Mouse (Mus musculus): ENCODE measurements around the gene Dlgap1. TPM values are rescaled to one million over a fixed set of nuclear protein-coding genes. Genes with fewer than 3 reads are reported as not detected.

Dlgap1 gene
- total RNA-seq (2021) = 21.1 and 26.8 TPM in 2 replicates
- long read RNA-seq, experiment 1, partial matches to known transcripts = 7 of 21 reads
- long read RNA-seq, experiment 1, other reads (novel, unspliced or antisense) = 11 of 21 reads
- long read RNA-seq, experiment 2, full-length matches to known transcripts = 6 of 15 reads
- long read RNA-seq, experiment 2, partial matches to known transcripts = 3 of 15 reads
- long read RNA-seq, experiment 2, other reads (novel, unspliced or antisense) = 6 of 15 reads

GRCm38 (mm10) chr17:69969021-69969815 lies at the start of gene Dlgap1:
Dlgap1 (plus strand) TSS chr17:69969073.
- DNase-seq = peak; percentile 93

GRCm38 (mm10) chr17:69954936-69955335 lies 13.9 kb upstream of the Dlgap1 start:
- no peak for DNase-seq

- peak; percentile 66 for DNase-seq
These were observed 1.2 kb downstream of the Dlgap1 start for GRCm38 (mm10) chr17:69969816-69970750.

- peak; percentile 69 for DNase-seq
These were observed 4.2 kb downstream of the Dlgap1 start for GRCm38 (mm10) chr17:69973081-69973480.

- peak; percentile 51 for DNase-seq
These were observed 5.1 kb downstream of the Dlgap1 start for GRCm38 (mm10) chr17:69973991-69974390.

GRCm38 (mm10) chr17:69982236-69982923 lies 13.5 kb downstream of the Dlgap1 start:
- DNase-seq = peak; percentile 24

- DNase-seq = no peak
These were observed 27.5 kb downstream of the Dlgap1 start for GRCm38 (mm10) chr17:69996406-69996805.

GRCm38 (mm10) chr17:70002026-70002425 lies 33.2 kb downstream of the Dlgap1 start:
- DNase-seq = no peak

- no peak for DNase-seq
These were observed 35.8 kb downstream of the Dlgap1 start for GRCm38 (mm10) chr17:70004628-70005027.

- DNase-seq = no peak
These were observed 38.7 kb downstream of the Dlgap1 start for GRCm38 (mm10) chr17:70007607-70008006.

- no peak for DNase-seq
These were observed 47.6 kb downstream of the Dlgap1 start for GRCm38 (mm10) chr17:70016511-70016910.

GRCm38 (mm10) chr17:70020376-70020775 lies 51.5 kb downstream of the Dlgap1 start:
- DNase-seq = peak; percentile 25

- DNase-seq = no peak
These were observed 53.7 kb downstream of the Dlgap1 start for GRCm38 (mm10) chr17:70022618-70023017.

GRCm38 (mm10) chr17:70034862-70035261 lies 66.0 kb downstream of the Dlgap1 start:
- DNase-seq = no peak

- DNase-seq = no peak
These were observed 72.0 kb downstream of the Dlgap1 start for GRCm38 (mm10) chr17:70040751-70041430.

- DNase-seq = no peak
These were observed 99.4 kb downstream of the Dlgap1 start for GRCm38 (mm10) chr17:70068281-70068680.

GRCm38 (mm10) chr17:70072066-70072465 lies 103.2 kb downstream of the Dlgap1 start:
- DNase-seq = no peak

- no peak for DNase-seq
These were observed 119.3 kb downstream of the Dlgap1 start for GRCm38 (mm10) chr17:70088220-70088619.

- no peak for DNase-seq
These were observed 121.9 kb downstream of the Dlgap1 start for GRCm38 (mm10) chr17:70090737-70091136.

GRCm38 (mm10) chr17:70129151-70129550 lies 160.3 kb downstream of the Dlgap1 start:
- no peak for DNase-seq

- no peak for DNase-seq
These were observed 201.0 kb downstream of the Dlgap1 start for GRCm38 (mm10) chr17:70169831-70170230.

All from adrenal gland, postnatal 14 days (tissue).